Mouse (Mus musculus): ENCODE data around the gene Pramel6.

DNA sequence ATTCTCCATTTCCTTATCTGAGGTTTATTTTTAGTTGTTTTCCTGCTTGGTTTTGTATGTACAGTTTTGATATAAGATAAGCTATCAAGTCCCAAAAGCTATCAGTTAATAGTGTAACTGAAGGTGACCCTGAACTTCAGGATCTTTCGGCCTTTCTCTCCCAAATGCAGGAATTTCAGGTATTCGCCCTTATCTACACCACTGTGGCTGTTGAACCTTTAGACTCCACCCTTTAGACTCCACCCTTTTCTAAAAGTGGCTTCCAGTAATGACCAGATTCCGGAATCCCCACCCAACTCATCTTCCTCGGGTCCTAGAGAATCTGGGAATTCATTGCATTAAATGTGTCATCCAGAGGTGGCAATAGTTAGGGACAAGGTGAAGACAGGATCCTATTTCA lies 25.2 kb upstream of the Pramel6 start:
- TF ChIP-seq POLR2A (IDR thresholded peaks at IDR 0.05; ENCODE audit: low read depth, low read length) (no peak), CTCF (IDR thresholded peaks at IDR 0.05; ENCODE audit: borderline replicate concordance, insufficient read depth, low read length) (no peak)

Data from embryonic fibroblast, embryonic 13.5 days (primary cell).